Mouse (Mus musculus) myocyte (in vitro differentiated cells): Measurements from ENCODE around the gene Tenm1.

Experiments used
- CEBPB ChIP-seq: IDR thresholded peaks from 2 replicates; pipeline ENCODE4 v1.6.1; 2011; ENCODE audit warnings: mild to moderate bottlenecking, moderate library complexity; ENCODE audit not compliant: poor library complexity, insufficient read depth, severe bottlenecking
- E2F4 ChIP-seq: IDR thresholded peaks from one replicate; pipeline ENCODE4 v1.6.1; 2011; ENCODE audit warnings: mild to moderate bottlenecking, control low read depth, moderate library complexity; ENCODE audit not compliant: insufficient read depth
- MAX ChIP-seq: IDR thresholded peaks from one replicate; pipeline ENCODE4 v1.6.1; 2011; ENCODE audit warnings: low read depth, mild to moderate bottlenecking, control low read depth
- MYOD1 ChIP-seq, 3 experiments: IDR thresholded peaks; one replicate each; pipeline ENCODE4 v1.6.1; 2011; ENCODE audit warnings: control low read depth in 2 of 3, low read depth in 2 of 3, mild to moderate bottlenecking in 2 of 3, moderate library complexity in 1 of 3; ENCODE audit not compliant: insufficient read length in 2 of 3, control insufficient read depth in 1 of 3
- MYOG ChIP-seq, 3 experiments: IDR thresholded peaks; one replicate each; pipeline ENCODE4 v1.6.1; 2011; ENCODE audit warnings: control low read depth in 2 of 3, low read depth in 2 of 3, mild to moderate bottlenecking in 2 of 3; ENCODE audit not compliant: insufficient read length in 2 of 3, control insufficient read depth in 1 of 3, insufficient read depth in 1 of 3
- POLR2A ChIP-seq: IDR thresholded peaks from one replicate; pipeline ENCODE4 v1.6.1; 2011; ENCODE audit warnings: low read depth, mild to moderate bottlenecking, control low read depth, moderate library complexity; ENCODE audit not compliant: insufficient read length
- POLR2AphosphoS2 ChIP-seq: IDR thresholded peaks from one replicate; pipeline ENCODE4 v1.6.1; 2011; ENCODE audit warnings: low read depth, control low read depth; ENCODE audit not compliant: insufficient read length
- REST ChIP-seq: IDR thresholded peaks from one replicate; pipeline ENCODE4 v1.6.1; 2011; ENCODE audit warnings: mild to moderate bottlenecking, control low read depth, moderate library complexity; ENCODE audit not compliant: insufficient read depth, insufficient read length
- TCF12 ChIP-seq: IDR thresholded peaks from one replicate; pipeline ENCODE4 v1.6.1; 2011; ENCODE audit warnings: mild to moderate bottlenecking, control low read depth; ENCODE audit not compliant: poor library complexity, insufficient read depth, severe bottlenecking
- TCF3 ChIP-seq: IDR thresholded peaks from one replicate; pipeline ENCODE4 v1.6.1; 2011; ENCODE audit warnings: low read depth, control low read depth; ENCODE audit not compliant: insufficient read length
- USF1 ChIP-seq: IDR thresholded peaks from one replicate; pipeline ENCODE4 v1.6.1; 2011; ENCODE audit warnings: low read depth, mild to moderate bottlenecking, control low read depth, moderate library complexity

- TF ChIP-seq E2F4: no peak
- TF ChIP-seq MAX: no peak
- no peak for TF ChIP-seq POLR2A
- TF ChIP-seq CEBPB: no peak
- no peak for TF ChIP-seq REST
- no peak for TF ChIP-seq USF1
- no peak for TF ChIP-seq TCF12
- no peak for TF ChIP-seq TCF3
- TF ChIP-seq MYOG (IDR thresholded peaks at IDR 0.05; ENCODE audit: control insufficient read depth in 1 of 3, insufficient read depth in 1 of 3, insufficient read length in 2 of 3, low read depth in 2 of 3): no peak
- TF ChIP-seq MYOD1 (IDR thresholded peaks at IDR 0.05; ENCODE audit: control insufficient read depth in 1 of 3, insufficient read length in 2 of 3, low read depth in 2 of 3): no peak
- no peak for TF ChIP-seq POLR2AphosphoS2
Observed at GRCm38 (mm10) chrX:42511105-42511504, 917.8 kb downstream of the Tenm1 start.
